Mouse (Mus musculus): ENCODE results near the gene Hist1h2ac. TPM values are rescaled to one million over a fixed set of nuclear protein-coding genes. Genes with fewer than 3 reads are reported as not detected.

Gene Hist1h2ac
- polyA plus RNA-seq (2012; rRNA removed): 2.4 and 3.8 TPM in 2 replicates

GRCm38 (mm10) chr13:23683755-23684281 is at the start of gene Hist1h2ac, which contains the start of gene Hist1h2bc:
Gene Hist1h2ac (minus strand): TSS chr13:23683948.
Gene Hist1h2bc (plus strand): TSS chr13:23684199.

DNA sequence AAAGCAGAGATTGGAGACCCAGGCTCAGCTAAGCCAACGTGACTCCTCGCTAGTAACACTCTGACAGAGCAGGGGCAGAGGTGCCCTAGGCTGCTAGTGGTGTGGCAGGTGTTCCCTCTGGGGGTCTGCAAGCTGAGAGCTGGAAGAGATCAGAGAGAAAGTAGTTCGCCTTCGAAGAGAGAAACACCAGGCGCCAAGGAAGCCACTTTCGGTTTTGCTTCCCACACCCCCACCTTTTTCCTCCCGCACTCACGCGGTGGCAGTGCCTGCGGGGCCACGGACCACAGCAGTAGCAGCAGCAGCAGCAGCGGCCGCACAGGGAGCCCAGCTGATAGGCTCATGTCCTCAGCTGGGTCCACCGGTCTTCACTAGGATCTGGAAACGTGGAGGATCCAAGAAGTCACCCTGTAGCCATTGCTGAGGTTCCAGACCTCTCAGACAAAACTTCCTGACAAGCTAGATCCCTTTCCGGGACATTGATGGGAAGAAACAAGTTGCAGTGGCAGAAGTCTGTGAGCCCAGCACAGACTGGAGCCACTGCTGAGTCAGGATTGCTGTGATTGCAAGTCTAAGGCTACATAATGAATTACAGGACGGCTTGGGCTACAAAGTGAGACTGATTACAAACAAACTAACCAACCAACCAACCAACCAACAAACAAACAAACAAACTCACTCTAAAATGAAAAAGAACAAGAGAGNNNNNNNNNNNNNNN is 26.8 kb upstream of the Hist1h2ac start, which contains the start of gene Hfe:
Hfe (minus strand) TSS at position 481 of the 716 bp plus-strand sequence.

GRCm38 (mm10) chr13:23698300-23698693 is 14.5 kb upstream of the Hist1h2ac start, which contains the start of gene Hist1h4c:
Gene Hist1h4c (minus strand): TSS chr13:23698454.

GRCm38 (mm10) chr13:23695514-23695913 is 11.8 kb upstream of the Hist1h2ac start, which contains the start of gene Hist1h1t:
Gene Hist1h1t (plus strand): TSS chr13:23695814.

Other genes with a start within 250 kb of the Hist1h2ac start
- gene Btn1a1, start 218.0 kb downstream of the Hist1h2ac start, polyA plus RNA-seq (2012; rRNA removed): 1.8 and 2.3 TPM in 2 replicates
- not detected in 2 replicates for gene Btn2a2, start 195.1 kb downstream of the Hist1h2ac start, polyA plus RNA-seq (2012; rRNA removed)
- 42.2 and 63.4 TPM in 2 replicates for gene Hist1h4h, start 152.9 kb downstream of the Hist1h2ac start, polyA plus RNA-seq (2012; rRNA removed)
- 245 and 289 TPM in 2 replicates for gene Hist1h2af, start 150.0 kb downstream of the Hist1h2ac start, polyA plus RNA-seq (2012; rRNA removed)
- 23.2 and 33.2 TPM in 2 replicates for gene Hist1h3g, start 148.5 kb downstream of the Hist1h2ac start, polyA plus RNA-seq (2012; rRNA removed)
- 4.9 and 5.3 TPM in 2 replicates for gene Hist1h2bh, start 140.6 kb downstream of the Hist1h2ac start, polyA plus RNA-seq (2012; rRNA removed)
- gene Hist1h3f, start 139.9 kb downstream of the Hist1h2ac start, polyA plus RNA-seq (2012; rRNA removed): 5.0 and 6.7 TPM in 2 replicates
- gene Hist1h4f, start 132.3 kb downstream of the Hist1h2ac start, polyA plus RNA-seq (2012; rRNA removed): 13.1 and 22.8 TPM in 2 replicates
- gene Hist1h1d, start 130.7 kb downstream of the Hist1h2ac start, polyA plus RNA-seq (2012; rRNA removed): 0.45 and 0.47 TPM in 2 replicates
- gene Hist1h3e, start 121.6 kb downstream of the Hist1h2ac start, polyA plus RNA-seq (2012; rRNA removed): 32.1 and 36.8 TPM in 2 replicates
- gene Hist1h2ae, start 112.7 kb downstream of the Hist1h2ac start, polyA plus RNA-seq (2012; rRNA removed): 15.1 and 16.2 TPM in 2 replicates
- gene Hist1h2bg, start 112.6 kb downstream of the Hist1h2ac start, polyA plus RNA-seq (2012; rRNA removed): 49.0 and 58.2 TPM in 2 replicates
- 11.4 and 19.0 TPM in 2 replicates for gene Hist1h2bf, start 109.8 kb downstream of the Hist1h2ac start, polyA plus RNA-seq (2012; rRNA removed)
- gene Hist1h2ad, start 109.6 kb downstream of the Hist1h2ac start, polyA plus RNA-seq (2012; rRNA removed): 6.9 and 11.5 TPM in 2 replicates
- 13.8 and 18.8 TPM in 2 replicates for gene Hist1h3d, start 108.2 kb downstream of the Hist1h2ac start, polyA plus RNA-seq (2012; rRNA removed)
- 12.3 and 14.7 TPM in 2 replicates for gene Hist1h4d, start 102.3 kb downstream of the Hist1h2ac start, polyA plus RNA-seq (2012; rRNA removed)
- 3.1 and 3.3 TPM in 2 replicates for gene Hist1h2be, start 62.8 kb downstream of the Hist1h2ac start, polyA plus RNA-seq (2012; rRNA removed)
- 3.2 and 3.9 TPM in 2 replicates for gene Hist1h1e, start 61.4 kb downstream of the Hist1h2ac start, polyA plus RNA-seq (2012; rRNA removed)
- gene Hist1h2bc, start 251 bp upstream of the Hist1h2ac start, polyA plus RNA-seq (2012; rRNA removed): 410 and 605 TPM in 2 replicates
- gene Hist1h1t, start 11.9 kb upstream of the Hist1h2ac start, polyA plus RNA-seq (2012; rRNA removed): not detected in 2 replicates
- 20.7 and 21.2 TPM in 2 replicates for gene Hist1h4c, start 14.5 kb upstream of the Hist1h2ac start, polyA plus RNA-seq (2012; rRNA removed)
- 9.4 and 10.3 TPM in 2 replicates for gene Hfe, start 26.9 kb upstream of the Hist1h2ac start, polyA plus RNA-seq (2012; rRNA removed)
- 204 and 212 TPM in 2 replicates for gene Hist1h1c, start 54.9 kb upstream of the Hist1h2ac start, polyA plus RNA-seq (2012; rRNA removed)
- gene Hist1h3c, start 61.7 kb upstream of the Hist1h2ac start, polyA plus RNA-seq (2012; rRNA removed): 23.6 and 30.3 TPM in 2 replicates
- 12.8 and 18.4 TPM in 2 replicates for gene Hist1h2bb, start 62.8 kb upstream of the Hist1h2ac start, polyA plus RNA-seq (2012; rRNA removed)
- 23.5 and 25.9 TPM in 2 replicates for gene Hist1h2ab, start 67.2 kb upstream of the Hist1h2ac start, polyA plus RNA-seq (2012; rRNA removed)
- 26.4 and 32.0 TPM in 2 replicates for gene Hist1h3b, start 68.3 kb upstream of the Hist1h2ac start, polyA plus RNA-seq (2012; rRNA removed)
- gene Hist1h4b, start 73.1 kb upstream of the Hist1h2ac start, polyA plus RNA-seq (2012; rRNA removed): 20.0 and 20.8 TPM in 2 replicates
- 15.5 and 15.9 TPM in 2 replicates for gene Hist1h4a, start 77.3 kb upstream of the Hist1h2ac start, polyA plus RNA-seq (2012; rRNA removed)
- 23.6 and 24.8 TPM in 2 replicates for gene Hist1h3a, start 78.4 kb upstream of the Hist1h2ac start, polyA plus RNA-seq (2012; rRNA removed)
- 1.1 and 1.4 TPM in 2 replicates for gene Hist1h1a, start 79.7 kb upstream of the Hist1h2ac start, polyA plus RNA-seq (2012; rRNA removed)
- gene Trim38, start 86.0 kb upstream of the Hist1h2ac start, polyA plus RNA-seq (2012; rRNA removed): 0.12 and 0.14 TPM in 2 replicates
- 0.36 and 0.59 TPM in 2 replicates for gene Slc17a2, start 123.0 kb upstream of the Hist1h2ac start, polyA plus RNA-seq (2012; rRNA removed)
- not detected in 2 replicates for gene Slc17a3, start 155.5 kb upstream of the Hist1h2ac start, polyA plus RNA-seq (2012; rRNA removed)
- gene Slc17a1, start 183.8 kb upstream of the Hist1h2ac start, polyA plus RNA-seq (2012; rRNA removed): not detected in 2 replicates
- gene Slc17a4, start 231.1 kb upstream of the Hist1h2ac start, polyA plus RNA-seq (2012; rRNA removed): 16.1 and 27.1 TPM in 2 replicates

Measured in colon, adult 2 months (tissue).